In genomic region chr2:173854172-173854723, GRCm38 (mm10) we compare ENCODE assay signal across 17 mouse cellular contexts.
DNase-seq lines count a peak whose midpoint lies in the region; ATAC-seq lines count a peak whose summit lies in the region.
"Had no signal": no experiment of that assay in that cellular context is flagged by ENCODE, and none has a peak within 500 bp of the region (broad histone marks: within the 10 kb centered on the region; RNA-seq: fewer than 3 reads in every experiment).

No protein-coding gene starts in this region.

- no peak overlapping the region for H3K27ac ChIP-seq in neural tube, embryonic 15.5 days (replicated peaks)
- H3K27ac ChIP-seq in limb, embryonic 10.5 days = 0 out of 2 replicates have a peak overlapping the region, but pooled peaks have one; percentile 30
- 0 out of 2 replicates have a peak overlapping the region, but pooled peaks have one; percentile 16 for H3K27ac ChIP-seq in midbrain, embryonic 15.5 days
- H3K27ac ChIP-seq: forebrain, embryonic 13.5 days; heart, embryonic 13.5 days; limb, embryonic 13.5 days; liver, embryonic 15.5 days; macrophage had no signal

- peak; percentile 12 for DNase-seq in neural tube, embryonic 10.5 days (ENCODE audit: extremely low spot score, low spot score)
- no peak for DNase-seq in limb, embryonic 10.5 days (ENCODE audit: low spot score)
- DNase-seq in thymus, postnatal 4 days = peak; percentile 29
- no peak for DNase-seq in layer of hippocampus, adult 8-10 months (ENCODE audit: low spot score in 2 of 2)
- DNase-seq: cerebellum, postnatal 10 days; embryo, embryonic 11 days; heart, postnatal 4 days; kidney, adult 9 months; kidney, postnatal 36 days had no signal

- 75% methylated on average over 13 of the region's 13 CpGs for WGBS in neural tube, embryonic 15.5 days
- 72% methylated on average over 13 of the region's 13 CpGs for WGBS in limb, embryonic 10.5 days
- WGBS in midbrain, embryonic 15.5 days = 42% methylated on average over 13 of the region's 13 CpGs

- no peak overlapping the region for H3K9ac ChIP-seq in neural tube, embryonic 15.5 days (replicated peaks)
- no peak overlapping the region for H3K9ac ChIP-seq in midbrain, embryonic 15.5 days
- H3K9ac ChIP-seq: forebrain, embryonic 13.5 days; heart, embryonic 13.5 days; limb, embryonic 13.5 days; liver, embryonic 15.5 days had no signal

- peaks cover 6% of the 10 kb centered on the region; the same call in 1 of the 2 replicates for H3K4me1 ChIP-seq in neural tube, embryonic 15.5 days
- H3K4me1 ChIP-seq in limb, embryonic 10.5 days = peaks cover 19% of the 10 kb centered on the region
- peaks cover 5% of the 10 kb centered on the region for H3K4me1 ChIP-seq in midbrain, embryonic 15.5 days
- H3K4me1 ChIP-seq: liver, embryonic 15.5 days had no signal

- H3K27me3 ChIP-seq in neural tube, embryonic 15.5 days (replicated peaks) = no peaks in the 10 kb centered on the region
- H3K27me3 ChIP-seq in limb, embryonic 10.5 days (ENCODE audit: low read depth, poor library complexity, severe bottlenecking) = no peaks in the 10 kb centered on the region
- no peaks in the 10 kb centered on the region for H3K27me3 ChIP-seq in midbrain, embryonic 15.5 days (replicated peaks)
- H3K27me3 ChIP-seq: forebrain, embryonic 13.5 days; heart, embryonic 13.5 days; limb, embryonic 13.5 days; liver, embryonic 15.5 days had no signal

- no peak for ATAC-seq in neural tube, embryonic 15.5 days (ENCODE audit: low FRiP score)
- peak; percentile 68; the same call in 1 of the 2 replicates for ATAC-seq in midbrain, embryonic 15.5 days (replicated peaks)
- no peak for ATAC-seq in megakaryocyte, adult 5-6 weeks (ENCODE audit: poor library complexity, severe bottlenecking)
- ATAC-seq: forebrain, embryonic 13.5 days had no signal

- no peaks in the 10 kb centered on the region for H3K9me3 ChIP-seq in neural tube, embryonic 15.5 days (replicated peaks)
- H3K9me3 ChIP-seq in limb, embryonic 10.5 days (replicated peaks) = no peaks in the 10 kb centered on the region
- no peaks in the 10 kb centered on the region for H3K9me3 ChIP-seq in midbrain, embryonic 15.5 days
- H3K9me3 ChIP-seq: forebrain, embryonic 13.5 days; heart, embryonic 13.5 days; limb, embryonic 13.5 days; liver, embryonic 15.5 days had no signal

- H3K4me3 ChIP-seq in neural tube, embryonic 15.5 days (replicated peaks) = no peak overlapping the region
- H3K4me3 ChIP-seq in limb, embryonic 10.5 days = no peak overlapping the region
- no peak overlapping the region for H3K4me3 ChIP-seq in midbrain, embryonic 15.5 days
- H3K4me3 ChIP-seq: forebrain, embryonic 13.5 days; heart, embryonic 13.5 days; limb, embryonic 13.5 days; liver, embryonic 15.5 days had no signal

- H3K36me3 ChIP-seq in neural tube, embryonic 15.5 days = no peaks in the 10 kb centered on the region
- no peaks in the 10 kb centered on the region for H3K36me3 ChIP-seq in limb, embryonic 10.5 days
- H3K36me3 ChIP-seq in midbrain, embryonic 15.5 days (replicated peaks) = no peaks in the 10 kb centered on the region
- H3K36me3 ChIP-seq: heart, embryonic 13.5 days; limb, embryonic 13.5 days; liver, embryonic 15.5 days had no signal

- H3K4me2 ChIP-seq in neural tube, embryonic 15.5 days = no peak overlapping the region
- H3K4me2 ChIP-seq in midbrain, embryonic 15.5 days = no peak overlapping the region
- H3K4me2 ChIP-seq: forebrain, embryonic 13.5 days; heart, embryonic 13.5 days; limb, embryonic 13.5 days; liver, embryonic 15.5 days had no signal

Comparison
In these comparisons a context has a peak if more than half of its experiments do, and no peak if none do; other contexts are left out.
1. DNase-seq: peak in neural tube, embryonic 10.5 days (single experiment) and thymus, postnatal 4 days (single experiment); none in limb, embryonic 10.5 days (single experiment) and layer of hippocampus, adult 8-10 months (0 of 2).